ENCODE assay signal across 21 mouse cellular contexts in genomic region chr15:31352494-31353279, GRCm38 (mm10). TPM values are rescaled to one million over a fixed set of nuclear protein-coding genes. Genes with fewer than 3 reads are reported as not detected.
DNase-seq lines count a peak whose midpoint lies in the region; ATAC-seq lines count a peak whose summit lies in the region.
"Had no signal": no experiment of that assay in that cellular context is flagged by ENCODE, and none has a peak within 500 bp of the region (broad histone marks: within the 10 kb centered on the region; RNA-seq: fewer than 3 reads in every experiment).

No protein-coding gene starts in this region.

- peak; percentile 32 for DNase-seq in heart, adult 8-10 months (ENCODE audit: low spot score)
- DNase-seq in heart, postnatal 25 days (ENCODE audit: low spot score): no peak
- DNase-seq in lung, postnatal 36 days: no peak
- peak; percentile 72 for DNase-seq in brain, adult 2 months (ENCODE audit: low read depth, low spot score)
- DNase-seq in heart, postnatal 4 days: peak; percentile 32
- DNase-seq in adrenal gland, adult 18-20 months (ENCODE audit: low spot score in 2 of 2): no peak
- DNase-seq in left cerebral cortex, postnatal 10 days (ENCODE audit: extremely low spot score in 1 of 2, low spot score in 2 of 2): no peak
- DNase-seq: adrenal gland, adult 8-10 months; cerebellum, adult 9-11 months; forebrain, postnatal 0 days; gastrocnemius, postnatal 14 days; layer of hippocampus, adult 9-11 months; left cerebral cortex, postnatal 4 days; thymus, postnatal 25 days had no signal

- no peak overlapping the region for H3K4me3 ChIP-seq in lung, embryonic 15.5 days
- H3K4me3 ChIP-seq: hindbrain, embryonic 10.5 days; midbrain, embryonic 10.5 days had no signal

- H3K4me1 ChIP-seq in lung, embryonic 15.5 days: 0 out of 2 replicates have a peak, but pooled peaks cover 5% of the 10 kb centered on the region
- H3K4me1 ChIP-seq: hindbrain, embryonic 10.5 days; midbrain, embryonic 10.5 days had no signal

- intact Hi-C loops in heart, postnatal 25 days (cut with DNase I): no loop called here
- intact Hi-C loops in left cerebral cortex, postnatal 10 days (cut with DNase I): no loop called here

- WGBS in lung, embryonic 15.5 days: 55% methylated on average over 13 of the region's 13 CpGs

- H3K9me3 ChIP-seq in lung, embryonic 15.5 days: no peaks in the 10 kb centered on the region
- H3K9me3 ChIP-seq: G1E; hindbrain, embryonic 10.5 days; midbrain, embryonic 10.5 days had no signal

- H3K9ac ChIP-seq in lung, embryonic 15.5 days: no peak overlapping the region
- H3K9ac ChIP-seq: forebrain, postnatal 0 days; liver, embryonic 14.5 days had no signal

- ATAC-seq in lung, embryonic 15.5 days (ENCODE audit: borderline replicate concordance, extremely low read depth, low FRiP score, low TSS enrichment): peak; percentile 55
- ATAC-seq: forebrain, postnatal 0 days had no signal

- no peak overlapping the region for H3K27ac ChIP-seq in lung, embryonic 15.5 days
- H3K27ac ChIP-seq: hindbrain, embryonic 10.5 days; kidney, postnatal 0 days; liver, embryonic 14.5 days; midbrain, embryonic 10.5 days; stomach, postnatal 0 days had no signal

- no peak overlapping the region for H3K4me2 ChIP-seq in lung, embryonic 15.5 days

- no peaks in the 10 kb centered on the region for H3K27me3 ChIP-seq in lung, embryonic 15.5 days

- H3K36me3 ChIP-seq in lung, embryonic 15.5 days: no peaks in the 10 kb centered on the region
- H3K36me3 ChIP-seq: G1E; hindbrain, embryonic 10.5 days; midbrain, embryonic 10.5 days had no signal

RNA-seq across cellular contexts. Expression of gene Ankrd33b, which starts 14.8 kb away (rescaled TPM):
- 10 to 100 TPM; 26.4 to 31.4 (median 29.1) TPM for total RNA-seq in heart, adult 8-10 months (2022)
- total RNA-seq in heart, postnatal 25 days (2021): 10 to 100 TPM; 22.6 to 23.2 TPM
- 4.1 and 5.3 TPM in 2 replicates for polyA plus RNA-seq in lung, embryonic 15.5 days (2015; fragmentation: Nextera tagmentation; extraction: Ambion mirVana)
- total RNA-seq in heart, postnatal 4 days (2021): 10 to 100 TPM; 12.8 to 13.4 TPM
- total RNA-seq in adrenal gland, adult 18-20 months (2021): 1 to 10 TPM; 1.3 to 4.4 TPM
- 1 to 10 TPM; 6.4 to 8.7 TPM for total RNA-seq in left cerebral cortex, postnatal 10 days (2021)
- polyA plus RNA-seq: G1E had no signal

Comparison
In these comparisons a context has a peak if more than half of its experiments do, and no peak if none do; other contexts are left out.
1. DNase-seq: peak in heart, adult 8-10 months (single experiment), brain, adult 2 months (single experiment) and heart, postnatal 4 days (single experiment); none in heart, postnatal 25 days (single experiment), lung, postnatal 36 days (single experiment), adrenal gland, adult 18-20 months (0 of 2) and left cerebral cortex, postnatal 10 days (0 of 2).